Mouse (Mus musculus) forebrain, postnatal 0 days (tissue): ENCODE measurements around the gene Uba5. TPM values are rescaled to one million over a fixed set of nuclear protein-coding genes. Genes with fewer than 3 reads are reported as not detected.

Source experiments
- ATAC-seq: fragments of 200-750 bp; cut with Nextera tagmentation; 2 replicates; pipeline ENCODE4 v1.8.0; 2017; ENCODE audit warnings: mild to moderate bottlenecking, moderate library complexity
- DNase-seq: peaks from one replicate; pipeline ENCODE4 v3.0.0-alpha.2; 2015
- H3K27ac ChIP-seq: fragments of 300-500 bp; sonication (generic); 2 replicates; pipeline ENCODE4 v1.5.1; 2014; ENCODE audit warnings: low read depth, mild to moderate bottlenecking, antibody characterized with exemption, low read length, moderate library complexity, mixed read lengths
- H3K27me3 ChIP-seq: fragments of 300-500 bp; sonication (generic); 2 replicates; pipeline ENCODE4 v1.6.1; 2014; ENCODE audit warnings: mild to moderate bottlenecking, low read length, mixed read lengths; ENCODE audit not compliant: insufficient read depth
- H3K36me3 ChIP-seq: fragments of 300-500 bp; sonication (generic); 2 replicates; pipeline ENCODE4 v1.6.1; 2014; ENCODE audit warnings: mild to moderate bottlenecking, moderate library complexity; ENCODE audit not compliant: insufficient read depth
- H3K4me1 ChIP-seq: fragments of 300-500 bp; sonication (generic); 2 replicates; pipeline ENCODE4 v1.6.1; 2014; ENCODE audit warnings: antibody characterized with exemption; ENCODE audit not compliant: insufficient read depth
- H3K4me2 ChIP-seq: fragments of 300-500 bp; sonication (generic); 2 replicates; pipeline ENCODE4 v1.6.1; 2014; ENCODE audit warnings: low read depth, mild to moderate bottlenecking, moderate library complexity
- H3K4me3 ChIP-seq: fragments of 300-500 bp; sonication (generic); 2 replicates; pipeline ENCODE4 v1.5.1; 2014; ENCODE audit warnings: low read depth, low read length, mixed read lengths
- H3K9ac ChIP-seq: fragments of 300-500 bp; sonication (generic); 2 replicates; pipeline ENCODE4 v1.6.1; 2014; ENCODE audit warnings: mild to moderate bottlenecking
- H3K9me3 ChIP-seq: fragments of 300-500 bp; sonication (generic); 2 replicates; pipeline ENCODE4 v1.6.1; 2016; ENCODE audit warnings: low read length
- CTCF ChIP-seq: sonication (generic); IDR thresholded peaks from 2 replicates; pipeline ENCODE4 v1.5.1; 2016; ENCODE audit warnings: antibody characterized with exemption, control low read depth, low read depth
- WGBS: fragments of 180-500 bp; shearing (Covaris S2); extraction: QIAGEN DNeasy Blood & Tissue Kit; methylation state at CpG from one replicate; pipeline ENCODE4 v1.1.7; 2014; 5-methylcytosine and 5-hydroxymethylcytosine counted together
- polyA plus RNA-seq: library from polyadenylated mRNA; unstranded; fragments of >200 nt; fragmentation: Nextera tagmentation; extraction: Ambion mirVana; gene quantifications from 2 replicates; pipeline ENCODE4 v1.2.1, GENCODE M21; 2015
- total RNA-seq: library from RNA; depleted of rRNA; stranded (reverse); fragments of >200 nt; gene quantifications from 2 replicates; pipeline ENCODE4 v1.2.3, GENCODE M21; 2014

Uba5 gene
- total and polyA plus RNA-seq, 2 experiments from 2014 or later = 71.5 to 71.7 TPM

DNA sequence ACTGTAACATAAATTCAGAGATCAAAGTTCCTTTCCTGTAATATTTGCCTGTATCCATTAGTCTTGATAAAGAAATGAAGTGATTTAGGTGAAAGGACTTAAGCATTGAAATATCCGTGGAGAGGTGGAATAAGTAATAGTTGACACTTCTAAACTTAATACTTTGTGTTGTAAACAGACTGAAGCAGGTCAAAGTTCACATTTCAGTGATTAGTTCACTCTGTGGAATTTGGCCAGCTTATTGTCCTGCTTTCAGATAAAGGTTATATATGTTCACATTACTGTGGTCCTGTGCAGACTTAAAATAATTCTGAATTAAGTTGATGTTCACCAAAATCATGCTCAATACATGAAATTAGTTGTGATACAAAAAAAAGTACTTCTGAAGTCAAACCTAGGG is 1.6 kb upstream of the Uba5 start:
- Histone ChIP-seq H3K4me2 (no peak overlapping the region), H3K27ac (no peak overlapping the region), H3K4me1 (peaks cover 13% of the 10 kb centered on the region), H3K9me3 (no peaks in the 10 kb centered on the region), H3K27me3 (no peaks in the 10 kb centered on the region), H3K36me3 (peaks cover 3% of the 10 kb centered on the region; the same call in 1 of the 2 replicates), H3K9ac (no peak overlapping the region), H3K4me3 (no peak overlapping the region)
- no peak for DNase-seq
- ATAC-seq = no peak
- WGBS = 30% methylated on average over 1 of the region's 1 CpGs
- TF ChIP-seq CTCF = no peak

DNA sequence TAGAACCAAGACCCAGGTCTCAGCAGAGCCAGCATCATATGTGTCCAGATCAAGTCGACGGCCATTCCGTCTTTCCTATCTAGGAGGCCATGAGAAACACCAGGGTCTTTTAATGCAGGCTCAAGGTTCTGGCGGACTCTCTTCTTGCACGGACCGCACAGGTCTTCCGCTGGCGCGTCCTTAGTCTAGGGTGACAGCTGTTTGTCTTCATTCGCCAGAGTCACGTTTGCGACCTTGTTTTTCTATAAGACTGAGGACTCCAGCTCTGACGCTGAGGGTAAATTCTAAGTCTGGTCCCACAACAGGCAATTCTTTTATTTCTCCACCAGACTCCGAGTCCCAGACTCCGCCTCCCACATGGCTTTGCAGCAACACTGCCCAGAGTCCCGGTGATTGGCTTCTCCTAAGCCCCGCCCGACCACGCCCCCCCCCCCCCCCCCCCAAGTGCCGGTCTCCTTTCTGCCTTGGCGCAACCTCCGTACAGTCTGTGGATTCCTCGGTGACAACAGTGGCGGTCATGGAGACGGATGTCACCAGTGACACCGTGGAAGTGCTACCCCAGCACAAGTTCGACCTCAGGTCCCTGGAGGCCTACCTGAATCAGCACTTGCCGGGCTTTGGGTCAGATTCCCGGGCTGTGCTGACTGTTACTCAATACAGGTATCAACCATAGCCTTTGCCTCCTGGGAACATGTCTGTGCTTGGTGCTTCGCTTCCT is 469 bp upstream of the Uba5 start, which contains the start of gene Acad11:
Gene Acad11, plus strand, starts transcription at position 134 of the 718 bp plus-strand sequence.
- no peak for TF ChIP-seq CTCF
- peak; percentile 97 for DNase-seq
- no peaks in the 10 kb centered on the region for H3K27me3 ChIP-seq
- H3K4me2 ChIP-seq = peak within 1 kb of the TSS; percentile 88
- H3K9me3 ChIP-seq = no peaks in the 10 kb centered on the region
- peaks cover 13% of the 10 kb centered on the region for H3K4me1 ChIP-seq
- H3K36me3 ChIP-seq = peaks cover 3% of the 10 kb centered on the region; the same call in 1 of the 2 replicates
- H3K27ac ChIP-seq = peak within 1 kb of the TSS; percentile 77
- WGBS = under 1% methylated on average over 28 of the region's 30 CpGs
- peak; percentile 97 for ATAC-seq
- H3K9ac ChIP-seq = peak within 1 kb of the TSS; percentile 83
- H3K4me3 ChIP-seq = peak within 1 kb of the TSS; percentile 99

DNA sequence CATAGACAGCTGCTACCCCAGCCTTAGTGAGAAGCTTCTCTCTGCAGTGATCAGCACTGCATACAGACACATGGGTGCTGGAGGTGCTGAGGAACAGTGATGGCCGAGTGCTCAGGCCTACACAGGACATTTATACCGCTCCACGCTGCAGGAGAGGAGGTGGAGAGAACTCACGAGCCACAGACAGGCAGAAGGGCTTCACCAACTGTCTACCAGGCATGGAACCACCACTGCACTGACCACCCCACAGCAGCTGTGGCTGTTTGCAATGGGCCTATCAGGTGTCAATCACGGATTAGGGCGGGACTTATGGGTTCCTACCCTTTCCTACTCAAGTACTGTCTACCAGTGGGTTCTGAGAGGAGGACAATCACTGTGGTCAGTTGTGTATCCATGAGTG is 11.9 kb downstream of the Uba5 start:
- Histone ChIP-seq H3K4me1 (no peaks in the 10 kb centered on the region), H3K9me3 (no peaks in the 10 kb centered on the region), H3K27ac (no peak overlapping the region), H3K4me2 (no peak overlapping the region), H3K27me3 (no peaks in the 10 kb centered on the region), H3K9ac (no peak overlapping the region), H3K36me3 (peaks cover 83% of the 10 kb centered on the region), H3K4me3 (no peak overlapping the region)
- ATAC-seq = no peak
- WGBS = 90% methylated on average over 6 of the region's 6 CpGs
- no peak for TF ChIP-seq CTCF
- no peak for DNase-seq

- DNase-seq (no peak), ATAC-seq (no peak)
- H3K36me3 ChIP-seq = peaks cover 33% of the 10 kb centered on the region
- no peaks in the 10 kb centered on the region for H3K9me3 ChIP-seq
- no peak overlapping the region for H3K9ac ChIP-seq
- no peaks in the 10 kb centered on the region for H3K27me3 ChIP-seq
- no peak overlapping the region for H3K4me2 ChIP-seq
- no peak for TF ChIP-seq CTCF
- WGBS = 88% methylated on average over 4 of the region's 4 CpGs
- H3K4me1 ChIP-seq = no peaks in the 10 kb centered on the region
- no peak overlapping the region for H3K27ac ChIP-seq
- H3K4me3 ChIP-seq = no peak overlapping the region
Observed at GRCm38 (mm10) chr9:104043676-104044075, 19.3 kb downstream of the Uba5 start.

DNA sequence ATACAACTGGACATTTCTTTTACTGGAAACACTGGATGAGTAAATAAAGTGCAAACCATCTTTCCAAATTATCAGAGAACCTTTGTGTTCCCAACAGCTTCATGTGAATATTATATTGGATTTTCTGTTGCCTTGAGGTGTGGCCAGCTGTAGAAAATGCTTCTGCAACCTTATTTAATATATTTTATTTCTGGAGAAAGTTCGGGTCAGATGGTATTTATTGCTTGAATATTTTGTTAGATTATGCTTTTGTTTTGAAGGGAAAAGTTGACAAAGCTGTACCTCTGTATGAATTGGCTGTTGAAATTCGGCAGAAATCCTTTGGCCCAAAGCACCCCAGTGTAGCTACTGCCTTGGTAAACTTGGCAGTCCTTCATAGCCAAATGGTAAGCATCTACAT is 22.6 kb downstream of the Uba5 start, which contains the start of gene Gm28305:
Gene Gm28305, plus strand, starts transcription at position 301 of the 400 bp plus-strand sequence.
- no peak within 1 kb of the TSS for H3K4me3 ChIP-seq
- no peaks in the 10 kb centered on the region for H3K4me1 ChIP-seq
- H3K4me2 ChIP-seq = no peak within 1 kb of the TSS
- ATAC-seq = no peak
- WGBS = 69% methylated on average over 2 of the region's 2 CpGs
- no peak within 1 kb of the TSS for H3K9ac ChIP-seq
- H3K9me3 ChIP-seq = no peaks in the 10 kb centered on the region
- H3K27ac ChIP-seq = no peak within 1 kb of the TSS
- no peak for TF ChIP-seq CTCF
- H3K36me3 ChIP-seq = peaks cover 16% of the 10 kb centered on the region
- no peak for DNase-seq
- no peaks in the 10 kb centered on the region for H3K27me3 ChIP-seq

- TF ChIP-seq CTCF = no peak
- DNase-seq = no peak
- 90% methylated on average over 4 of the region's 4 CpGs for WGBS
- H3K36me3 ChIP-seq = peaks cover 13% of the 10 kb centered on the region
- no peak overlapping the region for H3K4me3 ChIP-seq
- ATAC-seq = no peak
- H3K27me3 ChIP-seq = no peaks in the 10 kb centered on the region
- H3K4me1 ChIP-seq = no peaks in the 10 kb centered on the region
- H3K4me2 ChIP-seq = no peak overlapping the region
- H3K27ac ChIP-seq = no peak overlapping the region
- no peak overlapping the region for H3K9ac ChIP-seq
- no peaks in the 10 kb centered on the region for H3K9me3 ChIP-seq
Observed at GRCm38 (mm10) chr9:104039742-104040141, 23.2 kb downstream of the Uba5 start.

- Histone ChIP-seq H3K27ac (no peak overlapping the region), H3K4me2 (no peak overlapping the region), H3K4me3 (no peak overlapping the region), H3K9me3 (no peaks in the 10 kb centered on the region), H3K36me3 (peaks cover 12% of the 10 kb centered on the region), H3K27me3 (no peaks in the 10 kb centered on the region), H3K9ac (no peak overlapping the region), H3K4me1 (no peaks in the 10 kb centered on the region)
- DNase-seq = no peak
- ATAC-seq = no peak
- TF ChIP-seq CTCF = no peak
- WGBS = 94% methylated on average over 21 of the region's 21 CpGs
Observed at GRCm38 (mm10) chr9:104039031-104039695, 23.8 kb downstream of the Uba5 start.
